Mouse (Mus musculus) ES-E14 (cell line): Measurements from ENCODE around the gene Clasp1.

ENCODE experiments used
- HCFC1 ChIP-seq: IDR thresholded peaks from 2 replicates; pipeline ENCODE4 v1.6.1; 2012; ENCODE audit warnings: low read length, inconsistent platforms, borderline replicate concordance; ENCODE audit not compliant: insufficient read depth
- ZNF384 ChIP-seq: IDR thresholded peaks from 2 replicates; pipeline ENCODE4 v1.6.1; 2012; ENCODE audit warnings: low read depth, low read length, inconsistent platforms

GRCm38 (mm10) chr1:118435001-118435473, 46.2 kb downstream of the Clasp1 start:
- TF ChIP-seq ZNF384 (no peak), HCFC1 (no peak)
